Mouse (Mus musculus) stomach, postnatal 0 days (tissue): Measurements from ENCODE around the gene Myt1l. TPM values are rescaled to one million over a fixed set of nuclear protein-coding genes. Genes with fewer than 3 reads are reported as not detected.
A peak's percentile ranks its signal among the peaks of the same experiment; 100 is the strongest.

Experiments
- ATAC-seq: fragments of 200-750 bp; cut with Nextera tagmentation; 2 replicates; pipeline ENCODE4 v1.8.0; 2017; ENCODE audit not compliant: low FRiP score, low TSS enrichment
- DNase-seq: peaks from one replicate; pipeline ENCODE4 v3.0.0-alpha.2; 2016; ENCODE audit warnings: low spot score
- H3K27ac ChIP-seq: fragments of 300-500 bp; sonication (generic); replicated peaks from 2 replicates; pipeline ENCODE4 v1.5.1; 2014; ENCODE audit warnings: mild to moderate bottlenecking, control low read depth
- H3K27me3 ChIP-seq: fragments of 300-500 bp; sonication (generic); 2 replicates; pipeline ENCODE4 v1.6.1; 2014; ENCODE audit warnings: low read length; ENCODE audit not compliant: control insufficient read depth, insufficient read depth
- H3K36me3 ChIP-seq: fragments of 300-500 bp; sonication (generic); 2 replicates; pipeline ENCODE4 v1.6.1; 2014; ENCODE audit warnings: low read length, mixed read lengths; ENCODE audit not compliant: control insufficient read depth, insufficient read depth
- H3K4me1 ChIP-seq: fragments of 300-500 bp; sonication (generic); replicated peaks from 2 replicates; pipeline ENCODE4 v1.6.1; 2014; ENCODE audit warnings: antibody characterized with exemption; ENCODE audit not compliant: control insufficient read depth, insufficient read depth
- H3K4me2 ChIP-seq: fragments of 300-500 bp; sonication (generic); replicated peaks from 2 replicates; pipeline ENCODE4 v1.6.1; 2014; ENCODE audit warnings: low read depth, mild to moderate bottlenecking, control low read depth, moderate library complexity
- H3K4me3 ChIP-seq: fragments of 300-500 bp; sonication (generic); 2 replicates; pipeline ENCODE4 v1.5.1; 2014; ENCODE audit warnings: low read depth, low read length, control low read depth
- H3K9ac ChIP-seq: fragments of 300-500 bp; sonication (generic); 2 replicates; pipeline ENCODE4 v1.6.1; 2014; ENCODE audit warnings: mild to moderate bottlenecking, low read length, control low read depth, mixed read lengths
- H3K9me3 ChIP-seq: fragments of 300-500 bp; sonication (generic); 2 replicates; pipeline ENCODE4 v1.6.1; 2016; ENCODE audit warnings: low read length; ENCODE audit not compliant: control insufficient read depth
- CTCF ChIP-seq: IDR thresholded peaks from 2 replicates; pipeline ENCODE4 v1.5.1; 2016; ENCODE audit warnings: antibody characterized with exemption, low read depth, mild to moderate bottlenecking, moderate library complexity
- EP300 ChIP-seq: optimal IDR thresholded peaks from 2 replicates; pipeline ENCODE3; 2016; ENCODE audit warnings: antibody characterized with exemption
- WGBS: fragments of 180-500 bp; shearing (Covaris S2); extraction: QIAGEN DNeasy Blood & Tissue Kit; methylation state at CpG from one replicate; pipeline ENCODE4 v1.1.7; 2014; 5-methylcytosine and 5-hydroxymethylcytosine counted together
- polyA plus RNA-seq: library from polyadenylated mRNA; unstranded; fragments of >200 nt; fragmentation: Nextera tagmentation; extraction: Ambion mirVana; gene quantifications from 2 replicates; pipeline ENCODE4 v1.2.1, GENCODE M21; 2015

Gene Myt1l
- polyA plus RNA-seq, 1 experiment from 2014 or later: 0.76 TPM

GRCm38 (mm10) chr12:29830571-29830970, 302.4 kb downstream of the Myt1l start:
- Histone ChIP-seq H3K36me3 (no peaks in the 10 kb centered on the region), H3K27ac (no peak overlapping the region), H3K27me3 (no peaks in the 10 kb centered on the region), H3K9me3 (no peaks in the 10 kb centered on the region), H3K4me2 (no peak overlapping the region), H3K4me1 (no peaks in the 10 kb centered on the region), H3K9ac (no peak overlapping the region), H3K4me3 (no peak overlapping the region)
- DNase-seq: no peak
- ATAC-seq: no peak
- no peak for TF ChIP-seq EP300
- no peak for TF ChIP-seq CTCF

GRCm38 (mm10) chr12:29831356-29831755, 303.2 kb downstream of the Myt1l start:
- no peak overlapping the region for H3K4me2 ChIP-seq
- no peaks in the 10 kb centered on the region for H3K9me3 ChIP-seq
- DNase-seq (no peak), ATAC-seq (no peak)
- H3K4me1 ChIP-seq: no peaks in the 10 kb centered on the region
- H3K9ac ChIP-seq: no peak overlapping the region
- 54% methylated on average over 11 of the region's 11 CpGs for WGBS
- no peaks in the 10 kb centered on the region for H3K27me3 ChIP-seq
- TF ChIP-seq EP300 (no peak), CTCF (no peak)
- H3K4me3 ChIP-seq: no peak overlapping the region
- no peaks in the 10 kb centered on the region for H3K36me3 ChIP-seq
- no peak overlapping the region for H3K27ac ChIP-seq

- no peak overlapping the region for H3K4me3 ChIP-seq
- 60% methylated on average over 5 of the region's 5 CpGs for WGBS
- ATAC-seq: no peak
- no peaks in the 10 kb centered on the region for H3K4me1 ChIP-seq
- no peak overlapping the region for H3K27ac ChIP-seq
- TF ChIP-seq EP300: no peak
- TF ChIP-seq CTCF: peak; percentile 75
- H3K9ac ChIP-seq: no peak overlapping the region
- H3K27me3 ChIP-seq: no peaks in the 10 kb centered on the region
- H3K9me3 ChIP-seq: no peaks in the 10 kb centered on the region
- no peak for DNase-seq
- no peaks in the 10 kb centered on the region for H3K36me3 ChIP-seq
- no peak overlapping the region for H3K4me2 ChIP-seq
Observed at GRCm38 (mm10) chr12:29837301-29837791, 309.2 kb downstream of the Myt1l start.

GRCm38 (mm10) chr12:29838421-29838820, 310.2 kb downstream of the Myt1l start:
- Histone ChIP-seq H3K27me3 (no peaks in the 10 kb centered on the region), H3K4me2 (no peak overlapping the region), H3K4me3 (no peak overlapping the region), H3K9ac (no peak overlapping the region), H3K27ac (no peak overlapping the region), H3K36me3 (no peaks in the 10 kb centered on the region), H3K4me1 (no peaks in the 10 kb centered on the region), H3K9me3 (no peaks in the 10 kb centered on the region)
- DNase-seq: no peak
- WGBS: 83% methylated on average over 7 of the region's 7 CpGs
- no peak for ATAC-seq
- TF ChIP-seq EP300: no peak
- TF ChIP-seq CTCF: no peak

DNA sequence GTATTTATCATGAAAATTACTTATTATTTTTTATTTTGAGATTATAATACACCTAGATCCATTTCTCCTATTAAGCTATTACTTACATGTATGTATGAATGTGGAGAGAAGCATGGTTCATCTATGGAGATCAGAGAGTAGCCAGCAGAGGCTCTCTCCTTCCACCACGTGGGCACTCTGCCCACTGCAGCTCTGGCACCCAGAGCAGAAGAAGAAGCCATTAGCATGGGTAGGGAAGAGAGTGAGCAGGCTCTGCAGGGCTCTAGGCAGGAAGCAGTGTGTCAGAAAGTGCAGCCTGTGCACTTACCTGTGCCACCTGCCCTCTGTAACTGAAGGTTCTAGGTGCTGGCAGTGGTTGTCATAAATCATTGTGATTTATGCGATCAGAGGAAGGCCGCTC, 321.8 kb downstream of the Myt1l start:
- Histone ChIP-seq H3K4me2 (no peak overlapping the region), H3K27me3 (no peaks in the 10 kb centered on the region), H3K9me3 (no peaks in the 10 kb centered on the region), H3K4me3 (no peak overlapping the region), H3K9ac (no peak overlapping the region), H3K36me3 (no peaks in the 10 kb centered on the region), H3K27ac (no peak overlapping the region), H3K4me1 (no peaks in the 10 kb centered on the region)
- ATAC-seq (no peak), DNase-seq (no peak)
- WGBS: 78% methylated on average over 3 of the region's 3 CpGs
- TF ChIP-seq EP300 (no peak), CTCF (no peak)

DNA sequence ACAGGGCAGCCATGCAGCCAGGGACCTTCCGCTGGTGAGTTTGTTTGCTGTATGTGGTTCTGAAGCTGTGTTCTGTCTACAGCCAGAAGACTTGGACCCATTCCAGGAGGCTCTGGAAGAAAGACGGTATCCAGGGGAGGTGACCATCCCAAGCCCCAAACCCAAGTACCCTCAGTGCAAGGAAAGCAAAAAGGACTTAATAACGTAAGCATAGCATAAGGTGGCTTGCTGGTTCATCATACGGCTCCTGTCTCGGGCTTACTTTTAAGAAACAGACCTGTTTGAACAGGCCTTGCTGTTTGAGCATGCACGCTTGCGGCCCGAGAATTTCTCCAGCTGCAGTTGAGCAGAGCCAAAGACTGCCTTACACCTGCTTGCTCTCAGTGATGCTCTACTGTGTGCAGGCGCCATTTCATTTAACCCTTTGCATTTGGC, 326.0 kb downstream of the Myt1l start:
- WGBS: 69% methylated on average over 9 of the region's 9 CpGs
- Histone ChIP-seq H3K9me3 (no peaks in the 10 kb centered on the region), H3K4me1 (no peaks in the 10 kb centered on the region), H3K4me3 (no peak overlapping the region), H3K27ac (no peak overlapping the region), H3K27me3 (no peaks in the 10 kb centered on the region), H3K9ac (no peak overlapping the region), H3K4me2 (no peak overlapping the region), H3K36me3 (no peaks in the 10 kb centered on the region)
- ATAC-seq (no peak), DNase-seq (no peak)
- no peak for TF ChIP-seq EP300
- TF ChIP-seq CTCF: no peak
